Mouse (Mus musculus) C2C12 (cell line): Measurements from ENCODE around the gene Ccser1. TPM values are rescaled to one million over a fixed set of nuclear protein-coding genes. Genes with fewer than 3 reads are reported as not detected.

Experiments
- H3K27me3 ChIP-seq: one replicate; pipeline ENCODE4 v1.6.1; 2011; ENCODE audit not compliant: control insufficient read depth, insufficient read depth, insufficient read length
- H3K36me3 ChIP-seq: one replicate; pipeline ENCODE4 v1.6.1; 2011; ENCODE audit not compliant: control insufficient read depth, insufficient read depth
- H3K4me3 ChIP-seq: one replicate; pipeline ENCODE4 v1.5.1; 2011; ENCODE audit warnings: mild to moderate bottlenecking, control low read depth; ENCODE audit not compliant: poor library complexity, insufficient read depth, severe bottlenecking
- H3K79me2 ChIP-seq: one replicate; pipeline ENCODE4 v1.6.1; 2011; ENCODE audit not compliant: control insufficient read depth, insufficient read depth
- H3K79me3 ChIP-seq: one replicate; pipeline ENCODE4 v1.6.1; 2011; ENCODE audit warnings: low read depth, control low read depth
- H3ac ChIP-seq: one replicate; pipeline ENCODE3; 2011; ENCODE audit warnings: low read depth; ENCODE audit not compliant: control insufficient read depth, insufficient read length
- CEBPB ChIP-seq: IDR thresholded peaks from one replicate; pipeline ENCODE4 v1.6.1; 2011; ENCODE audit warnings: low read depth, mild to moderate bottlenecking, control low read depth, moderate library complexity
- CTCF ChIP-seq: IDR thresholded peaks from one replicate; pipeline ENCODE4 v1.5.1; 2011; ENCODE audit not compliant: control insufficient read depth, insufficient read depth, insufficient read length
- FOSL1 ChIP-seq: IDR thresholded peaks from one replicate; pipeline ENCODE4 v1.8.0; 2011; ENCODE audit warnings: mild to moderate bottlenecking, low read length; ENCODE audit not compliant: poor library complexity, insufficient read depth, severe bottlenecking
- MAX ChIP-seq: IDR thresholded peaks from one replicate; pipeline ENCODE4 v1.6.1; 2011; ENCODE audit warnings: mild to moderate bottlenecking, control low read depth
- MYOD1 ChIP-seq: IDR thresholded peaks from one replicate; pipeline ENCODE4 v1.6.1; 2011; ENCODE audit warnings: low read depth; ENCODE audit not compliant: control insufficient read depth, insufficient read length
- MYOG ChIP-seq: IDR thresholded peaks from one replicate; pipeline ENCODE4 v1.6.1; 2011; ENCODE audit not compliant: control insufficient read depth, insufficient read length; ENCODE audit errors: extremely low read depth
- USF1 ChIP-seq: IDR thresholded peaks from one replicate; pipeline ENCODE4 v1.6.1; 2011; ENCODE audit warnings: low read depth, mild to moderate bottlenecking, control low read depth, moderate library complexity
- polyA plus RNA-seq: library from polyadenylated mRNA; unstranded; fragments of >200 nt; fragmentation: generic; extraction: Trizol; gene quantifications from one replicate; pipeline ENCODE4 v1.2.1, GENCODE M21; 2012; ENCODE audit warnings: missing spikeins

Gene Ccser1
- polyA plus RNA-seq, 1 experiment, result 0.68 TPM

GRCm38 (mm10) chr6:62067024-62067380 is 886.9 kb downstream of the Ccser1 start:
- H3K36me3 ChIP-seq, result no peaks in the 10 kb centered on the region
- H3K79me2 ChIP-seq, result no peaks in the 10 kb centered on the region
- H3ac ChIP-seq, result no peak overlapping the region
- TF ChIP-seq CEBPB, result no peak
- TF ChIP-seq FOSL1, result no peak
- TF ChIP-seq USF1, result no peak
- TF ChIP-seq MYOG, result no peak
- no peak for TF ChIP-seq CTCF
- TF ChIP-seq MAX, result no peak
- no peak for TF ChIP-seq MYOD1
- no peak overlapping the region for H3K4me3 ChIP-seq
- no peaks in the 10 kb centered on the region for H3K79me3 ChIP-seq
- H3K27me3 ChIP-seq, result no peaks in the 10 kb centered on the region

GRCm38 (mm10) chr6:62105464-62105863 is 925.3 kb downstream of the Ccser1 start:
- Histone ChIP-seq H3K79me3 (no peaks in the 10 kb centered on the region), H3ac (no peak overlapping the region), H3K79me2 (no peaks in the 10 kb centered on the region), H3K36me3 (no peaks in the 10 kb centered on the region), H3K27me3 (no peaks in the 10 kb centered on the region), H3K4me3 (no peak overlapping the region)
- no peak for TF ChIP-seq MYOD1
- TF ChIP-seq FOSL1, result no peak
- no peak for TF ChIP-seq USF1
- TF ChIP-seq CTCF, result no peak
- no peak for TF ChIP-seq MYOG
- no peak for TF ChIP-seq MAX
- TF ChIP-seq CEBPB, result no peak

- Histone ChIP-seq H3K79me2 (no peaks in the 10 kb centered on the region), H3K4me3 (no peak overlapping the region), H3ac (no peak overlapping the region), H3K36me3 (no peaks in the 10 kb centered on the region), H3K79me3 (no peaks in the 10 kb centered on the region), H3K27me3 (no peaks in the 10 kb centered on the region)
- TF ChIP-seq MYOD1 (no peak), FOSL1 (no peak), CTCF (no peak), MAX (no peak), USF1 (no peak), CEBPB (no peak), MYOG (no peak)
Measured at GRCm38 (mm10) chr6:62132531-62132930, 952.4 kb downstream of the Ccser1 start.

GRCm38 (mm10) chr6:62160320-62160719 is 980.2 kb downstream of the Ccser1 start:
- Histone ChIP-seq H3K79me3 (no peaks in the 10 kb centered on the region), H3K27me3 (no peaks in the 10 kb centered on the region), H3ac (no peak overlapping the region), H3K4me3 (no peak overlapping the region), H3K79me2 (no peaks in the 10 kb centered on the region), H3K36me3 (no peaks in the 10 kb centered on the region)
- TF ChIP-seq FOSL1, result no peak
- TF ChIP-seq MAX, result no peak
- no peak for TF ChIP-seq MYOG
- no peak for TF ChIP-seq MYOD1
- TF ChIP-seq CEBPB, result no peak
- TF ChIP-seq USF1, result no peak
- no peak for TF ChIP-seq CTCF

GRCm38 (mm10) chr6:62162596-62162995 is 982.5 kb downstream of the Ccser1 start:
- no peaks in the 10 kb centered on the region for H3K79me2 ChIP-seq
- H3K36me3 ChIP-seq, result no peaks in the 10 kb centered on the region
- no peaks in the 10 kb centered on the region for H3K79me3 ChIP-seq
- H3K4me3 ChIP-seq, result no peak overlapping the region
- no peaks in the 10 kb centered on the region for H3K27me3 ChIP-seq
- no peak overlapping the region for H3ac ChIP-seq
- TF ChIP-seq MYOD1 (no peak), MAX (no peak), CEBPB (no peak), FOSL1 (no peak), MYOG (no peak), CTCF (no peak), USF1 (no peak)

GRCm38 (mm10) chr6:62163826-62164225 is 983.7 kb downstream of the Ccser1 start:
- no peaks in the 10 kb centered on the region for H3K79me3 ChIP-seq
- no peaks in the 10 kb centered on the region for H3K79me2 ChIP-seq
- no peaks in the 10 kb centered on the region for H3K36me3 ChIP-seq
- TF ChIP-seq FOSL1 (no peak), MAX (no peak), USF1 (no peak), MYOD1 (no peak), MYOG (no peak), CEBPB (no peak), CTCF (no peak)
- no peaks in the 10 kb centered on the region for H3K27me3 ChIP-seq
- no peak overlapping the region for H3K4me3 ChIP-seq
- no peak overlapping the region for H3ac ChIP-seq
